11 mouse cellular contexts compared by ENCODE assay signal in genomic region chr6:86439531-86439930, GRCm38 (mm10). TPM values are rescaled to one million over a fixed set of nuclear protein-coding genes. Genes with fewer than 3 reads are reported as not detected.
DNase-seq lines count a peak whose midpoint lies in the region; ATAC-seq lines count a peak whose summit lies in the region.
"Had no signal": no experiment of that assay in that cellular context is flagged by ENCODE, and none has a peak within 500 bp of the region (broad histone marks: within the 10 kb centered on the region; RNA-seq: fewer than 3 reads in every experiment).

No protein-coding gene starts in this region.

- H3K27ac ChIP-seq in forebrain, embryonic 10.5 days, result peak overlapping the region; percentile 93; the same call in 1 of the 2 replicates
- peak overlapping the region; percentile 99 for H3K27ac ChIP-seq in limb, embryonic 15.5 days
- no peak overlapping the region for H3K27ac ChIP-seq in stomach, embryonic 16.5 days (ENCODE audit: low read length)

- no peaks in the 10 kb centered on the region for H3K27me3 ChIP-seq in megakaryocyte, embryonic 14.5 days (replicated peaks)
- no peaks in the 10 kb centered on the region for H3K27me3 ChIP-seq in forebrain, embryonic 10.5 days (ENCODE audit: poor library complexity, severe bottlenecking)
- no peaks in the 10 kb centered on the region for H3K27me3 ChIP-seq in limb, embryonic 15.5 days
- no peaks in the 10 kb centered on the region for H3K27me3 ChIP-seq in stomach, embryonic 16.5 days (ENCODE audit: control insufficient read depth, insufficient read depth, low read length)

- peaks cover 14% of the 10 kb centered on the region for H3K4me1 ChIP-seq in megakaryocyte, embryonic 14.5 days
- H3K4me1 ChIP-seq in forebrain, embryonic 10.5 days, result peaks cover 19% of the 10 kb centered on the region
- peaks cover 6% of the 10 kb centered on the region for H3K4me1 ChIP-seq in limb, embryonic 15.5 days
- peaks cover 7% of the 10 kb centered on the region for H3K4me1 ChIP-seq in stomach, embryonic 16.5 days (ENCODE audit: control insufficient read depth, insufficient read depth, low read length)

- H3K36me3 ChIP-seq in megakaryocyte, embryonic 14.5 days (replicated peaks; ENCODE audit: low read length), result peaks cover 49% of the 10 kb centered on the region
- peaks cover 55% of the 10 kb centered on the region for H3K36me3 ChIP-seq in forebrain, embryonic 10.5 days (replicated peaks)
- peaks cover 42% of the 10 kb centered on the region for H3K36me3 ChIP-seq in limb, embryonic 15.5 days
- peaks cover 20% of the 10 kb centered on the region for H3K36me3 ChIP-seq in stomach, embryonic 16.5 days (ENCODE audit: control insufficient read depth, insufficient read depth, low read length)

- H3K4me2 ChIP-seq in limb, embryonic 15.5 days, result peak overlapping the region; percentile 78
- H3K4me2 ChIP-seq in stomach, embryonic 16.5 days (ENCODE audit: low read depth, low read length), result peak overlapping the region; percentile 63

- no peak for DNase-seq in forebrain, embryonic 10.5 days (ENCODE audit: extremely low spot score, low spot score)
- no peak for DNase-seq in cerebellum, adult 9-11 months
- no peak for DNase-seq in urinary bladder, postnatal 36 days (ENCODE audit: low spot score in 2 of 2)
- no peak for DNase-seq in gastrocnemius, adult 18-20 months (ENCODE audit: low spot score)
- DNase-seq: cerebellum, adult 8-10 months; lung, adult 18-20 months; thymus, adult 2 months had no signal

- 85% methylated on average over 1 of the region's 1 CpGs for WGBS in forebrain, embryonic 10.5 days
- 80% methylated on average over 1 of the region's 1 CpGs for WGBS in limb, embryonic 15.5 days
- WGBS in stomach, embryonic 16.5 days, result 83% methylated on average over 1 of the region's 1 CpGs

- peak overlapping the region; percentile 74 for H3K9ac ChIP-seq in limb, embryonic 15.5 days
- peak overlapping the region; percentile 41; the same call in 1 of the 2 replicates for H3K9ac ChIP-seq in stomach, embryonic 16.5 days (ENCODE audit: low read length)

- ATAC-seq in megakaryocyte, adult 5-6 weeks (ENCODE audit: poor library complexity, severe bottlenecking), result no peak
- ATAC-seq in limb, embryonic 15.5 days (ENCODE audit: insufficient number of reproducible peaks, low FRiP score, low TSS enrichment, low read depth), result no peak
- ATAC-seq in stomach, embryonic 16.5 days (ENCODE audit: insufficient read depth, low FRiP score), result no peak

- no peaks in the 10 kb centered on the region for H3K9me3 ChIP-seq in megakaryocyte, embryonic 14.5 days
- H3K9me3 ChIP-seq in forebrain, embryonic 10.5 days, result no peaks in the 10 kb centered on the region
- no peaks in the 10 kb centered on the region for H3K9me3 ChIP-seq in limb, embryonic 15.5 days
- no peaks in the 10 kb centered on the region for H3K9me3 ChIP-seq in stomach, embryonic 16.5 days (replicated peaks; ENCODE audit: control insufficient read depth, low read length)

- H3K4me3 ChIP-seq in megakaryocyte, embryonic 14.5 days (replicated peaks), result peak overlapping the region; percentile 100
- H3K4me3 ChIP-seq in forebrain, embryonic 10.5 days, result peak overlapping the region; percentile 89
- peak overlapping the region; percentile 73 for H3K4me3 ChIP-seq in limb, embryonic 15.5 days
- peak overlapping the region; percentile 92 for H3K4me3 ChIP-seq in stomach, embryonic 16.5 days (replicated peaks; ENCODE audit: low read length)

RNA-seq across cellular contexts. Expression of gene C87436, which starts 1.4 kb away (rescaled TPM):
- 5.3 TPM in 1 of 2 replicates, not detected in the other for polyA plus RNA-seq in megakaryocyte, embryonic 14.5 days (2012; ENCODE audit: insufficient read depth, low replicate concordance)
- total RNA-seq in megakaryocyte, adult 5-6 weeks (2015), result 24.8 and 34.1 TPM in 2 replicates
- 23.5 and 33.1 TPM in 2 replicates for total RNA-seq in megakaryocyte, adult 5-6 weeks (2017)
- 24.4 and 25.5 TPM in 2 replicates for polyA plus RNA-seq in forebrain, embryonic 10.5 days (2016; fragmentation: Nextera tagmentation; extraction: Ambion mirVana)
- polyA plus RNA-seq in limb, embryonic 15.5 days (2015; fragmentation: Nextera tagmentation; extraction: Ambion mirVana), result 22.9 and 24.5 TPM in 2 replicates
- polyA plus RNA-seq in stomach, embryonic 16.5 days (2015; fragmentation: Nextera tagmentation; extraction: Ambion mirVana), result 23.0 and 23.4 TPM in 2 replicates
- 1 to 10 TPM; 9.2 to 10.0 TPM for total RNA-seq in gastrocnemius, adult 18-20 months (2021)

RNA-seq across cellular contexts. Expression of gene Gm44790, which starts 13.1 kb away (rescaled TPM):
- not detected in 2 replicates for polyA plus RNA-seq in megakaryocyte, embryonic 14.5 days (2012; ENCODE audit: insufficient read depth, low replicate concordance)
- not detected in 2 replicates for total RNA-seq in megakaryocyte, adult 5-6 weeks (2015)
- total RNA-seq in megakaryocyte, adult 5-6 weeks (2017), result not detected in 2 replicates
- 0.83 TPM in 1 of 2 replicates, not detected in the other for polyA plus RNA-seq in forebrain, embryonic 10.5 days (2016; fragmentation: Nextera tagmentation; extraction: Ambion mirVana)
- 0.42 TPM in 1 of 2 replicates, not detected in the other for polyA plus RNA-seq in limb, embryonic 15.5 days (2015; fragmentation: Nextera tagmentation; extraction: Ambion mirVana)
- polyA plus RNA-seq in stomach, embryonic 16.5 days (2015; fragmentation: Nextera tagmentation; extraction: Ambion mirVana), result not detected in 2 replicates
- total RNA-seq in gastrocnemius, adult 18-20 months (2021), result not detected

RNA-seq across cellular contexts. Expression of gene Tia1, which starts 35.5 kb away (rescaled TPM):
- 2.0 and 6.4 TPM in 2 replicates for polyA plus RNA-seq in megakaryocyte, embryonic 14.5 days (2012; ENCODE audit: insufficient read depth, low replicate concordance)
- total RNA-seq in megakaryocyte, adult 5-6 weeks (2015), result 66.4 and 69.8 TPM in 2 replicates
- 41.0 and 67.0 TPM in 2 replicates for total RNA-seq in megakaryocyte, adult 5-6 weeks (2017)
- 209 and 212 TPM in 2 replicates for polyA plus RNA-seq in forebrain, embryonic 10.5 days (2016; fragmentation: Nextera tagmentation; extraction: Ambion mirVana)
- polyA plus RNA-seq in limb, embryonic 15.5 days (2015; fragmentation: Nextera tagmentation; extraction: Ambion mirVana), result 162 and 165 TPM in 2 replicates
- 135 and 151 TPM in 2 replicates for polyA plus RNA-seq in stomach, embryonic 16.5 days (2015; fragmentation: Nextera tagmentation; extraction: Ambion mirVana)
- 10 to 100 TPM; 19.2 to 20.9 TPM for total RNA-seq in gastrocnemius, adult 18-20 months (2021)

RNA-seq across cellular contexts. Expression of gene Pcyox1, which starts 42.6 kb away (rescaled TPM):
- 8.2 and 12.4 TPM in 2 replicates for polyA plus RNA-seq in megakaryocyte, embryonic 14.5 days (2012; ENCODE audit: insufficient read depth, low replicate concordance)
- 37.9 and 47.9 TPM in 2 replicates for total RNA-seq in megakaryocyte, adult 5-6 weeks (2015)
- 62.6 and 84.6 TPM in 2 replicates for total RNA-seq in megakaryocyte, adult 5-6 weeks (2017)
- 73.5 and 78.3 TPM in 2 replicates for polyA plus RNA-seq in forebrain, embryonic 10.5 days (2016; fragmentation: Nextera tagmentation; extraction: Ambion mirVana)
- 118 and 121 TPM in 2 replicates for polyA plus RNA-seq in limb, embryonic 15.5 days (2015; fragmentation: Nextera tagmentation; extraction: Ambion mirVana)
- 119 and 131 TPM in 2 replicates for polyA plus RNA-seq in stomach, embryonic 16.5 days (2015; fragmentation: Nextera tagmentation; extraction: Ambion mirVana)
- 10 to 100 TPM; 50.6 to 54.0 TPM for total RNA-seq in gastrocnemius, adult 18-20 months (2021)

Comparison
In these comparisons a context has a peak if more than half of its experiments do, and no peak if none do; other contexts are left out.
1. RNA of gene Tia1, which starts 35.5 kb away (polyA plus RNA-seq): 209 to 212 TPM in forebrain, embryonic 10.5 days, 162 to 165 TPM in limb, embryonic 15.5 days and 135 to 151 TPM in stomach, embryonic 16.5 days; 2.0 to 6.4 TPM in megakaryocyte, embryonic 14.5 days; every median in the first group is over 10 times any median in the second.
2. Peak in every context shown above with its lines, with median percentiles within 50 percentile points of each other: H3K4me3 ChIP-seq.